Mouse (Mus musculus) liver, embryonic 12.5 days (tissue): ENCODE data around the gene Gm20809. TPM values are rescaled to one million over a fixed set of nuclear protein-coding genes. Genes with fewer than 3 reads are reported as not detected.
"Not testable (repeated sequence)": the region's sequence is repeated elsewhere in the genome, so short reads cannot be mapped to it uniquely, and the experiment has no call there.

Experiments
- ATAC-seq: fragments of 200-750 bp; cut with Nextera tagmentation; 2 replicates; pipeline ENCODE4 v1.8.0; 2017; ENCODE audit warnings: moderate number of reproducible peaks, mild to moderate bottlenecking, moderate library complexity
- H3K27ac ChIP-seq: fragments of 300-500 bp; sonication (generic); 2 replicates; pipeline ENCODE4 v1.5.1; 2016; ENCODE audit warnings: mild to moderate bottlenecking
- H3K27me3 ChIP-seq: fragments of 300-500 bp; sonication (generic); replicated peaks from 2 replicates; pipeline ENCODE4 v1.6.1; 2016; ENCODE audit warnings: mild to moderate bottlenecking, moderate library complexity
- H3K36me3 ChIP-seq: fragments of 300-500 bp; sonication (generic); 2 replicates; pipeline ENCODE4 v1.6.1; 2016; ENCODE audit warnings: mild to moderate bottlenecking, moderate library complexity
- H3K4me1 ChIP-seq: fragments of 300-500 bp; sonication (generic); 2 replicates; pipeline ENCODE4 v1.6.1; 2016
- H3K4me2 ChIP-seq: fragments of 300-500 bp; sonication (generic); 2 replicates; pipeline ENCODE4 v1.6.1; 2016; ENCODE audit warnings: mild to moderate bottlenecking, moderate library complexity
- H3K4me3 ChIP-seq: fragments of 300-500 bp; sonication (generic); 2 replicates; pipeline ENCODE4 v1.5.1; 2016; ENCODE audit warnings: mild to moderate bottlenecking, moderate library complexity
- H3K9ac ChIP-seq: fragments of 300-500 bp; sonication (generic); 2 replicates; pipeline ENCODE4 v1.6.1; 2016; ENCODE audit warnings: mild to moderate bottlenecking, moderate library complexity
- H3K9me3 ChIP-seq: fragments of 300-500 bp; sonication (generic); replicated peaks from 2 replicates; pipeline ENCODE4 v1.6.1; 2016; ENCODE audit warnings: mild to moderate bottlenecking, moderate library complexity
- WGBS: fragments of 180-500 bp; shearing (Covaris S2); methylation state at CpG from one replicate; pipeline ENCODE4 v1.1.7; 2016; ENCODE audit not compliant: insufficient replicate concordance; 5-methylcytosine and 5-hydroxymethylcytosine counted together
- polyA plus RNA-seq: library from polyadenylated mRNA; unstranded; fragments of >200 nt; fragmentation: Nextera tagmentation; extraction: Ambion mirVana; gene quantifications from 2 replicates; pipeline ENCODE4 v1.2.1, GENCODE M21; 2016

Gene Gm20809
- polyA plus RNA-seq = not detected in 2 replicates

DNA sequence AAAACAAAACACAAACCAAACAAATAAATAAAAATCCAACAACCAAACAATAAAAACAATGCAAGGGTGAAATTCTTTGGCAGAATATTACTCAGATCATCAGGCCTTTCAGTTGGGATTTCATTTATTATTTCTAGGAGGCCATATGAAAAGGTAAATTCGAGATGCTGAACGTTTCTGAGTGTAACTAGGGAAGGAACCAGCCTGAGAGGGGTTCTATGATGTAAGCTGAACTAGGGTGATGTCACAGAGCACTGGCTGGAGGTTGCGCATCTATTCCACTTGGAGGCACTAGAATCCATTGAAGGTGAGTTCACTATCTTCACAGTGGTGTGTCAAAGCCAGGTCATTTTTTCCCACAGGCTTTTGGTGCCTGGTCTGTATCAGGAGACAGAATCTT, at the start of gene Gm20809:
TSS of gene Gm20809 (plus strand) at position 301 of the 400 bp plus-strand sequence.
- H3K36me3 ChIP-seq, H3K4me1 ChIP-seq, H3K27ac ChIP-seq, H3K4me3 ChIP-seq, H3K27me3 ChIP-seq, H3K4me2 ChIP-seq, ATAC-seq, H3K9ac ChIP-seq, H3K9me3 ChIP-seq: not testable (repeated sequence)
- WGBS = no CpG with 5 or more reads among the region's 3 CpGs
